Mouse (Mus musculus) bone marrow, adult 2 months (tissue): Measurements from ENCODE around the gene Il12b. TPM values are rescaled to one million over a fixed set of nuclear protein-coding genes. Genes with fewer than 3 reads are reported as not detected.
A peak's percentile ranks its signal among the peaks of the same experiment; 100 is the strongest.
"Not testable (repeated sequence)": the region's sequence is repeated elsewhere in the genome, so short reads cannot be mapped to it uniquely, and the experiment has no call there.

Source experiments
- H3K27ac ChIP-seq: fragments of 200-500 bp; 2 replicates; pipeline ENCODE4 v1.5.1; 2012; ENCODE audit warnings: low read depth, mild to moderate bottlenecking, control low read depth, inconsistent platforms, low read length; ENCODE audit not compliant: control insufficient read depth, poor library complexity, insufficient read depth
- H3K4me1 ChIP-seq: fragments of 200-500 bp; 2 replicates; pipeline ENCODE4 v1.6.1; 2011; ENCODE audit warnings: low read length; ENCODE audit not compliant: control insufficient read depth, insufficient read depth
- H3K4me3 ChIP-seq: fragments of 200-500 bp; replicated peaks from 2 replicates; pipeline ENCODE3; 2011; ENCODE audit warnings: mild to moderate bottlenecking, low read depth, low read length, control low read depth; ENCODE audit not compliant: control insufficient read depth
- CTCF ChIP-seq: fragments of 200-500 bp; IDR thresholded peaks from 2 replicates; pipeline ENCODE4 v1.5.1; 2011; ENCODE audit warnings: low read length, control low read depth; ENCODE audit not compliant: control insufficient read depth, insufficient read depth
- POLR2A ChIP-seq: fragments of 200-500 bp; IDR thresholded peaks from 2 replicates; pipeline ENCODE4 v1.6.1; 2011; ENCODE audit warnings: low read depth, mild to moderate bottlenecking, control low read depth, low read length, borderline replicate concordance; ENCODE audit not compliant: control insufficient read depth
- WGBS: fragments of 180-500 bp; shearing (Covaris S2); methylation state at CpG from one replicate; pipeline ENCODE4 v1.1.7; 2018; 5-methylcytosine and 5-hydroxymethylcytosine counted together
- polyA plus RNA-seq: library from polyadenylated mRNA; stranded (reverse); fragments of >200 nt; gene quantifications from 2 replicates; pipeline ENCODE4 v1.2.4, GENCODE M21; 2011; ENCODE audit warnings: low replicate concordance; ENCODE audit not compliant: missing spikeins, insufficient read depth, insufficient read length

Il12b gene
- polyA plus RNA-seq, 1 experiment = not detected

GRCm38 (mm10) chr11:44430036-44430435, 30.2 kb downstream of the Il12b start:
- TF ChIP-seq POLR2A = no peak
- no peak for TF ChIP-seq CTCF
- H3K27ac ChIP-seq = no peak overlapping the region
- no peaks in the 10 kb centered on the region for H3K4me1 ChIP-seq
- 82% methylated on average over 3 of the region's 3 CpGs for WGBS
- no peak overlapping the region for H3K4me3 ChIP-seq

DNA sequence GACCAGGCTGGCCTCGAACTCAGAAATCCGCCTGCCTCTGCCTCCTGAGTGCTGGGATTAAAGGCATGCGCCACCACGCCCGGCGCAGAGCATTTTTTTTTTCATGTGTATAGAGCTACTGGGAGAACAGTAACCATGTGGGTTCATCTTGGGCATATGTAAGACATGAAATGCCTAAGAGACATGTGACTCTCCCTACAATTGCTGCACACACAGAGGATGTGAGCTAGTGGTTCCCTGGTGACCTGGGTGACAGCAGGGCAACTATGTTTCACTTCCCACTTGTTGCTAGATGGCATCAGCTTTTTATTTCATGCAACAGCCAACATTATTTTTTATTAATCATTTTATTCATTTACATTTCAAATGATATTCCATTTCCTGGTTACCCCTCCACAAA, 37.9 kb downstream of the Il12b start:
- WGBS = 84% methylated on average over 6 of the region's 6 CpGs
- no peak overlapping the region for H3K4me3 ChIP-seq
- TF ChIP-seq CTCF = no peak
- no peak for TF ChIP-seq POLR2A
- H3K27ac ChIP-seq = no peak overlapping the region
- no peaks in the 10 kb centered on the region for H3K4me1 ChIP-seq

DNA sequence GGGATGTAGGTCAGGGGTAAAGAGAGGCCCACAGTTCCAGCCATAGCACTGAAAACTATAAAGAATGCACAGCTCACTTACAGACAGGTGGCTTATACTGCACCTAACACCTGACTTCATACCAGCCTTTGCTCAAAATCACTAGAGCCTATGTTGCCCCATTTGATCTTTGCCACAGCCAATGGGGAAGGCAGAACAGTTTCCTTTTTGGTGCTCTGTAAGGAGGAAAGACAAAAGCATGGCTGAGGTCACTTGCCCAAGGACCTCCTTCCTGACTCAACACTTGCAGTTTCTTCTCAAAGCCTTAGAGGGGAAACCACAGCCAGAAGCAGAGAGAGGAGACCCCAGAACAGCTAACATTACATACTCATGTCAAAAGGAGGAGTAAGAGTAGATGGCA, 51.2 kb downstream of the Il12b start:
- no peak overlapping the region for H3K27ac ChIP-seq
- H3K4me1 ChIP-seq = no peaks in the 10 kb centered on the region
- H3K4me3 ChIP-seq = no peak overlapping the region
- TF ChIP-seq CTCF = no peak

GRCm38 (mm10) chr11:44452016-44452415, 52.2 kb downstream of the Il12b start:
- H3K4me3 ChIP-seq, H3K4me1 ChIP-seq, H3K27ac ChIP-seq: not testable (repeated sequence)
- WGBS = 89% methylated on average over 5 of the region's 5 CpGs

- no peak overlapping the region for H3K4me3 ChIP-seq
- WGBS = 50% methylated on average over 2 of the region's 2 CpGs
- no peak for TF ChIP-seq POLR2A
- TF ChIP-seq CTCF = 0 out of 2 replicates have a peak, but pooled peaks have one; percentile 26
- H3K27ac ChIP-seq = no peak overlapping the region
- no peaks in the 10 kb centered on the region for H3K4me1 ChIP-seq
These were observed 53.6 kb downstream of the Il12b start for GRCm38 (mm10) chr11:44453423-44453822.

DNA sequence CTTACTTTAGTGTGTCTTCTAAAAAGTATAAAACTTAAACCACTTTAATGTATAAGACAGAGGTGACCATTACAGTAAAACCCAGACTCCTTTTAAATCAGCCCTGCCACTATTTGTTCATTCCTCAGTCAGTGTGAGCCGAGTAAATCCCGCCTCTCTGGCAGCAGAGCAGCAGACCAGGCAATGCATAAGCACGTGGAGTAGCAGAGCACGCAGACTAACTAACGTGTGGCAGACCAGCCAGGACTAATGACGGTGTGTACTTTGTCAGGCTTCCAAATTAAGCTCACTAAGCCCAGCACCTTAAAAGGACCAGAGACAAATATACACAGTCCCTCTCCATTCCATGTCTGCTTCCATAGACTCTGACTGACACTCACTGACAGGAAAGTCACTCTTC, 61.6 kb downstream of the Il12b start:
- H3K27ac ChIP-seq = no peak overlapping the region
- WGBS = 41% methylated on average over 6 of the region's 6 CpGs
- H3K4me1 ChIP-seq = no peaks in the 10 kb centered on the region; the same call in 1 of the 2 replicates
- H3K4me3 ChIP-seq = no peak overlapping the region
- no peak for TF ChIP-seq CTCF
- no peak for TF ChIP-seq POLR2A

Other genes with a start within 250 kb of the Il12b start
- gene Ublcp1, start 70.4 kb downstream of the Il12b start, polyA plus RNA-seq = 42.2 and 52.5 TPM in 2 replicates
- gene Rnf145, start 118.9 kb downstream of the Il12b start, polyA plus RNA-seq = 35.4 and 48.7 TPM in 2 replicates
- gene Ebf1, start 217.3 kb downstream of the Il12b start, polyA plus RNA-seq = 70.8 and 188 TPM in 2 replicates